Mouse (Mus musculus) limb, embryonic 15.5 days (tissue): Measurements from ENCODE around the gene Gm9. TPM values are rescaled to one million over a fixed set of nuclear protein-coding genes. Genes with fewer than 3 reads are reported as not detected.
"Not testable (repeated sequence)": the region's sequence is repeated elsewhere in the genome, so short reads cannot be mapped to it uniquely, and the experiment has no call there.

ENCODE experiments used
- ATAC-seq: fragments of 200-750 bp; cut with Nextera tagmentation; 2 replicates; pipeline ENCODE4 v1.8.0; 2017; ENCODE audit warnings: low read depth, moderate TSS enrichment; ENCODE audit not compliant: insufficient number of reproducible peaks, low FRiP score, low TSS enrichment
- H3K27ac ChIP-seq: fragments of 300-500 bp; sonication (generic); 2 replicates; pipeline ENCODE4 v1.5.1; 2015; ENCODE audit warnings: moderate library complexity, mild to moderate bottlenecking, inconsistent platforms
- H3K27me3 ChIP-seq: fragments of 300-500 bp; sonication (generic); 2 replicates; pipeline ENCODE4 v1.6.1; 2015; ENCODE audit warnings: inconsistent platforms
- H3K36me3 ChIP-seq: fragments of 300-500 bp; sonication (generic); 2 replicates; pipeline ENCODE4 v1.6.1; 2015; ENCODE audit warnings: inconsistent platforms
- H3K4me1 ChIP-seq: fragments of 300-500 bp; sonication (generic); 2 replicates; pipeline ENCODE4 v1.6.1; 2015; ENCODE audit warnings: inconsistent platforms
- H3K4me2 ChIP-seq: fragments of 300-500 bp; sonication (generic); 2 replicates; pipeline ENCODE4 v1.6.1; 2015; ENCODE audit warnings: mild to moderate bottlenecking, inconsistent platforms
- H3K4me3 ChIP-seq: fragments of 300-500 bp; sonication (generic); 2 replicates; pipeline ENCODE4 v1.5.1; 2015; ENCODE audit warnings: mild to moderate bottlenecking, inconsistent platforms
- H3K9ac ChIP-seq: fragments of 300-500 bp; sonication (generic); 2 replicates; pipeline ENCODE4 v1.6.1; 2015; ENCODE audit warnings: inconsistent platforms
- H3K9me3 ChIP-seq: fragments of 300-500 bp; sonication (generic); 2 replicates; pipeline ENCODE4 v1.6.1; 2016; ENCODE audit warnings: inconsistent platforms
- WGBS: fragments of 180-500 bp; shearing (Covaris S2); methylation state at CpG from one replicate; pipeline ENCODE4 v1.1.7; 2015; 5-methylcytosine and 5-hydroxymethylcytosine counted together
- polyA plus RNA-seq: library from polyadenylated mRNA; unstranded; fragments of >200 nt; fragmentation: Nextera tagmentation; extraction: Ambion mirVana; gene quantifications from 2 replicates; pipeline ENCODE4 v1.2.1, GENCODE M21; 2015

Gene Gm9
- polyA plus RNA-seq: not detected in 2 replicates

DNA sequence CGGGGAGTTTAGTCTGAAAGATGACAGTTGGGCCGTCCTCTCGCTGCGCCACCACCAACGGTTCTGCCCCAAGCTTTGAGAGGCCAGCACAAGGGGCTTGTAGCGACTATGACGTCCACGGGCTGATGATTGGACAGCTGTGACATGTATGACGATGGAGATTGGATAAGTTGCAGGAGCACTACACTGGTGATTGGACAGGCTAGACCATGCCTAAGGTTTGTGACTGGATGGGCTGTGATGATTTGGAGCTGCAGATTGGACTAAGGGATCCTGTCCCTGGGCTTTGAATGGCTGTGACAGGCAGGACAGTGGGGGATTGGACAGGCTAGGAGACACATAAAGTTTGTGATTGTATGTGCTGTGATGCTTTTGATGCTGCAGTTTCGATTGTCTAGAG, at the start of gene Gm9:
Gene Gm9 (minus strand): TSS at position 101 of the 400 bp plus-strand sequence.
- WGBS: 88% methylated on average over 10 of the region's 10 CpGs
- ATAC-seq: no peak
- H3K4me1 ChIP-seq: no peaks in the 10 kb centered on the region
- no peak within 1 kb of the TSS for H3K9ac ChIP-seq
- no peaks in the 10 kb centered on the region for H3K27me3 ChIP-seq
- H3K27ac ChIP-seq: no peak within 1 kb of the TSS
- no peak within 1 kb of the TSS for H3K4me3 ChIP-seq
- no peak within 1 kb of the TSS for H3K4me2 ChIP-seq
- H3K9me3 ChIP-seq: no peaks in the 10 kb centered on the region
- no peaks in the 10 kb centered on the region for H3K36me3 ChIP-seq

GRCm38 (mm10) chrX:37249619-37250018, 38.8 kb upstream of the Gm9 start, which contains the start of gene Rhox3a:
Gene Rhox3a (plus strand): TSS chrX:37249919.
- H3K4me3 ChIP-seq, H3K36me3 ChIP-seq, H3K27ac ChIP-seq, H3K4me2 ChIP-seq, ATAC-seq, H3K9me3 ChIP-seq, H3K9ac ChIP-seq, H3K27me3 ChIP-seq, H3K4me1 ChIP-seq: not testable (repeated sequence)
- WGBS: 93% methylated on average over 1 of the region's 3 CpGs

DNA sequence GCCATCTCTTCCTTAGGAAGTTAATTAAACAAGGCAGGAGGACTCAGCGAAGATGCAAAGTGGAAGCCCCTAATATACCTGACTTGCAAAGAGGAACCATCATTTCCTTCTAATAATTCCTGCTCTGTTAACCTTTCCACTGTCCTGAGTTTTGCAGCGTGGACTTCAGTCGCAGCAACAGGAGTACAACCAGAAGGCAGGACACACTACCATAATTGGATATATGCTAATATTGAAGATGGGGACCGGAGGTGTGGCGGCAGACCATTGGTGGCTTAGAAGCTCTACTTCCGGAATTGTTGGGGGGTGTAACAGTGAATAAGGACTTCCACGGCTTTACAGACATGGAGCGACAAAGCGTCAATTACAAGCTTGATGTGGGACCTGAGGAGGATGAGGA, 33.8 kb upstream of the Gm9 start, which contains the start of gene Rhox2a:
Gene Rhox2a (plus strand): TSS at position 301 of the 400 bp plus-strand sequence.
- ATAC-seq, H3K9me3 ChIP-seq, H3K4me2 ChIP-seq, H3K27me3 ChIP-seq, H3K9ac ChIP-seq, H3K27ac ChIP-seq, H3K4me3 ChIP-seq, H3K36me3 ChIP-seq, H3K4me1 ChIP-seq: not testable (repeated sequence)
- WGBS: 92% methylated on average over 2 of the region's 9 CpGs

GRCm38 (mm10) chrX:37222158-37222557, 11.3 kb upstream of the Gm9 start, which contains the start of gene Rhox1:
Gene Rhox1 (minus strand): TSS chrX:37222258.
- H3K4me2 ChIP-seq, H3K27ac ChIP-seq, H3K4me3 ChIP-seq, H3K36me3 ChIP-seq, ATAC-seq, H3K9me3 ChIP-seq, H3K9ac ChIP-seq, H3K27me3 ChIP-seq, H3K4me1 ChIP-seq: not testable (repeated sequence)
- WGBS: 58% methylated on average over 1 of the region's 1 CpGs

GRCm38 (mm10) chrX:37198676-37199075, 12.2 kb downstream of the Gm9 start:
- Histone ChIP-seq H3K9ac (no peak overlapping the region), H3K4me1 (no peaks in the 10 kb centered on the region), H3K4me2 (no peak overlapping the region), H3K9me3 (no peaks in the 10 kb centered on the region), H3K4me3 (no peak overlapping the region), H3K27ac (no peak overlapping the region), H3K36me3 (no peaks in the 10 kb centered on the region), H3K27me3 (no peaks in the 10 kb centered on the region)
- whole genome bisulfite sequencing: 69% methylated on average over 8 of the region's 8 CpGs
- no peak for ATAC-seq

DNA sequence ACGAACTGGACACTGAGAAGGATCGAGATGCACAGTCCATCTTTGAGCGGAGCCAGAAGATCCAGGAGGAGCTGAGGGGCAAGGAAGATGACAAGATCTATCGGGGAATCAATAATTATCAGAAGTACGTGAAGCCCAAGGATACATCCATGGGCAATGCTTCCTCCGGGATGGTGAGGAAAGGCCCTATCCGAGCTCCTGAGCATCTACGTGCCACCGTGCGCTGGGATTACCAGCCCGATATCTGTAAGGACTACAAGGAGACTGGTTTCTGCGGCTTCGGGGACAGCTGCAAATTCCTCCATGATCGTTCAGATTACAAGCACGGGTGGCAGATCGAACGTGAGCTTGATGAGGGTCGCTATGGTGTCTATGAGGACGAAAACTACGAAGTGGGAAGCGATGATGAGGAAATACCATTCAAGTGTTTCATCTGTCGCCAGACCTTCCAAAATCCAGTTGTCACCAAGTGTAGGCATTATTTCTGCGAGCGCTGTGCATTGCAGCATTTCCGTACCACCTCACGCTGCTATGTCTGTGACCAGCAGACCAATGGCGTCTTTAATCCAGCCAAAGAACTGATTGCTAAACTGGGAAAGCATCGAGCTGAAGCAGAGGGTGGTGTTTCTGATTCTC, 19.0 kb downstream of the Gm9 start:
- H3K36me3 ChIP-seq: no peaks in the 10 kb centered on the region
- ATAC-seq: no peak
- H3K27ac ChIP-seq: no peak overlapping the region

DNA sequence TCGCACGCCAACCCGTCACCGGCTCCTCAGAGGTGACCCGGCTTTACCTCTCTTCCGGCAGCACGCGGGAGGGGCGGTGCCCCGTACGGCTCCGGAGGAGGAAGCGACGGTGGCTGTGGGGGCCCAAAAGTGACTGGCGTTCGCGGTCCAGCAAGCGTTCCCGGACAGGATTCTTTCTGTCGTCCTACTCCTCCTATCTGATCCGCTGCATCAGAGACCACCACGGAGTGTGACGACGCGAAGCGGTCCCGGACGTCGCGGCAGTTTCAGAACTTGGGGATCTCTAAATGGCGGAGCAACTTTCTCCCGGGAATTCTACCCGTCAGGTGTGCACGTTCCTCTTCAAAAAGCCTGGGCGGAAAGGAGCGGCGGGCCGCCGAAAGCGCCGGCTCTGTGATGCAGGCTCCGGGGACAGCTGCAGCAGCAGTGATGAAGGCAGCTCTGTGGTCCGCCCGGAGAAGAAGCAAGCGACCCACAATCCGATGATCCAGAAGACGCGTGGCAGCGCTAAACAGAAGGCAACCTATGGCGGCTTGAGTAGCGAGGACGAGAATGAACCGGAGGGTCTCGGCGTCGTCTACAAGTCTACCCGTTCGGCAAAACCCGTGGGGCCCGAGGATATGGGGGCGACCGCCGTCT, 19.6 kb downstream of the Gm9 start, which contains the start of the genes Ndufa1 and Rnf113a1:
Gene Ndufa1 (minus strand): TSS at position 59 of the 639 bp plus-strand sequence.
Gene Rnf113a1 (plus strand): TSS at position 141 of the 639 bp plus-strand sequence.
- Histone ChIP-seq H3K9me3 (no peaks in the 10 kb centered on the region), H3K36me3 (no peaks in the 10 kb centered on the region), H3K27ac (peak within 1 kb of the TSS; percentile 59; the same call in 1 of the 2 replicates), H3K4me3 (peak within 1 kb of the TSS; percentile 53), H3K9ac (peak within 1 kb of the TSS; percentile 39), H3K4me1 (no peaks in the 10 kb centered on the region), H3K27me3 (no peaks in the 10 kb centered on the region), H3K4me2 (peak within 1 kb of the TSS; percentile 49)
- WGBS: 23% methylated on average over 62 of the region's 63 CpGs
- ATAC-seq: no peak

More for the DNA sequence above, 19.0 kb downstream of the Gm9 start:
- Histone ChIP-seq H3K9ac (peak overlapping the region; percentile 39), H3K4me2 (peak overlapping the region; percentile 49), H3K9me3 (no peaks in the 10 kb centered on the region), H3K4me1 (no peaks in the 10 kb centered on the region), H3K27me3 (no peaks in the 10 kb centered on the region), H3K4me3 (peak overlapping the region; percentile 53)
- WGBS: 28% methylated on average over 28 of the region's 28 CpGs

GRCm38 (mm10) chrX:37190755-37191104, 20.1 kb downstream of the Gm9 start:
- Histone ChIP-seq H3K27ac (no peak overlapping the region), H3K27me3 (no peaks in the 10 kb centered on the region), H3K4me1 (no peaks in the 10 kb centered on the region), H3K4me3 (peak overlapping the region; percentile 53), H3K9ac (peak overlapping the region; percentile 26; the same call in 1 of the 2 replicates), H3K36me3 (no peaks in the 10 kb centered on the region), H3K9me3 (no peaks in the 10 kb centered on the region), H3K4me2 (peak overlapping the region; percentile 49)
- no peak for ATAC-seq
- 21% methylated on average over 20 of the region's 20 CpGs for WGBS

GRCm38 (mm10) chrX:37184401-37184800, 26.4 kb downstream of the Gm9 start:
- not testable (repeated sequence) for H3K4me2 ChIP-seq, H3K4me3 ChIP-seq, H3K36me3 ChIP-seq, ATAC-seq, H3K27me3 ChIP-seq, H3K4me1 ChIP-seq, H3K9me3 ChIP-seq, H3K27ac ChIP-seq, H3K9ac ChIP-seq
- WGBS: 62% methylated on average over 7 of the region's 8 CpGs

- H3K36me3 ChIP-seq: no peaks in the 10 kb centered on the region
- H3K27me3 ChIP-seq: no peaks in the 10 kb centered on the region
- 60% methylated on average over 5 of the region's 5 CpGs for WGBS
- no peaks in the 10 kb centered on the region for H3K4me1 ChIP-seq
- no peak within 1 kb of the TSS for H3K4me2 ChIP-seq
- no peak for ATAC-seq
- H3K9me3 ChIP-seq: no peaks in the 10 kb centered on the region
- H3K27ac ChIP-seq: no peak within 1 kb of the TSS
- H3K9ac ChIP-seq: no peak within 1 kb of the TSS
- no peak within 1 kb of the TSS for H3K4me3 ChIP-seq
Observed at GRCm38 (mm10) chrX:37168742-37169141, 42.1 kb downstream of the Gm9 start, which contains the start of gene Akap14. Gene Akap14 (minus strand): TSS chrX:37168842.

DNA sequence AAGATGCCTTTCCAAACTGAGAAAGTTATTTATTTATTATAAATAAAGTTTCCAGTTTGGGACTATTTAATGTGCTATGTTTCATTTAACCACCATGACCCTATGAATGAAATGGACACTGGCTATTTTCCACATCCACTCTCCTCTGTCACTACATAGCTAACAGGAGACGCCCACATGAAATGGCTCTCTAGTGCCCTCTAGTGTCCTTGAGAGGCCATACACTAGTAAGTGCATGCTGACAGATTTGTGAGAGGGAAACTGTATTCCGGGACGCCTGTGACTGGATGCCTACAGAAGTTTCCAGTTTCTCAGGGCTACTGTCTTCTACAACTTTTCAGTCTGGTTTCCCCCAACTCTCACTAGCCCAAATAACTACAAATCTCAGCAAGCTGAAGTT, 43.8 kb downstream of the Gm9 start:
- H3K9me3 ChIP-seq: no peaks in the 10 kb centered on the region
- H3K4me1 ChIP-seq: no peaks in the 10 kb centered on the region
- H3K9ac ChIP-seq: no peak overlapping the region
- H3K36me3 ChIP-seq: no peaks in the 10 kb centered on the region
- ATAC-seq: no peak
- H3K4me2 ChIP-seq: no peak overlapping the region
- 31% methylated on average over 3 of the region's 3 CpGs for WGBS
- no peaks in the 10 kb centered on the region for H3K27me3 ChIP-seq
- no peak overlapping the region for H3K27ac ChIP-seq
- H3K4me3 ChIP-seq: no peak overlapping the region

- Histone ChIP-seq H3K4me3 (no peak overlapping the region), H3K27me3 (no peaks in the 10 kb centered on the region), H3K9ac (no peak overlapping the region), H3K27ac (no peak overlapping the region), H3K4me2 (no peak overlapping the region), H3K9me3 (no peaks in the 10 kb centered on the region), H3K4me1 (no peaks in the 10 kb centered on the region), H3K36me3 (no peaks in the 10 kb centered on the region)
- no peak for ATAC-seq
- 73% methylated on average over 18 of the region's 18 CpGs for WGBS
Observed at GRCm38 (mm10) chrX:37163115-37163514, 47.7 kb downstream of the Gm9 start.
